Mouse (Mus musculus): ENCODE measurements around the gene Gsdmc3.
"Not testable (repeated sequence)": the region's sequence is repeated elsewhere in the genome, so short reads cannot be mapped to it uniquely, and the experiment has no call there.

- TF ChIP-seq CTCF, EP300 (IDR thresholded peaks at IDR 0.05; ENCODE audit: low read depth): not testable (repeated sequence)
These were observed 10.1 kb upstream of the Gsdmc3 start for GRCm38 (mm10) chr15:63888440-63888839.

All from liver, postnatal 0 days (tissue).